Mouse (Mus musculus) brain, embryonic 14.5 days (tissue): ENCODE data around the gene Ngp.

Experiments
- CTCF ChIP-seq: fragments of 200-500 bp; IDR thresholded peaks from 2 replicates; pipeline ENCODE4 v1.5.1; 2012; ENCODE audit warnings: inconsistent platforms, mild to moderate bottlenecking, moderate library complexity, borderline replicate concordance; ENCODE audit not compliant: insufficient read depth, insufficient read length; ENCODE audit errors: extremely low read depth
- POLR2A ChIP-seq: fragments of 200-500 bp; IDR thresholded peaks from 2 replicates; pipeline ENCODE4 v1.6.1; 2012; ENCODE audit warnings: mild to moderate bottlenecking, inconsistent platforms, borderline replicate concordance; ENCODE audit not compliant: poor library complexity, insufficient read depth, insufficient read length, severe bottlenecking; ENCODE audit errors: extremely low read depth

DNA sequence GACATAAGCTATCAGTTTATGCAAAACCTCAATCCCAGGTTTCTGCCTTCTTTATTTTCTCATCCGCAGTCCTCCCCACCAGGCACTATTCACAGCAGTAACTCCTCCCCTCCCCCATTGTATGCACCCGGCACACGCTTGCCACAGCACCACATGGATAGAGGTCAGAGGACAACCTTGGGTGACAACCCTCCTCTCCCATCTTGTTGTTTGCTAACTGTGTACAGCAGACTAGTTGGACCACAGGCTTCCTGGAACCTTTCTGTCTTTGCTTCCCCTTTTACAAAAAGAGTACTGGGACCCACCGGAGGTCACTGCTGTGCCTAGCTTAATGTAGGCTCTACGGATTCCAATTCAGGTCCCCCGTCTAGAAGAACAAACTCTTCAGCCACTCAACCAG, 21.0 kb downstream of the Ngp start:
- no peak for TF ChIP-seq CTCF
- TF ChIP-seq POLR2A = no peak
